9 mouse cellular contexts compared by ENCODE assay signal in the genomic region with DNA sequence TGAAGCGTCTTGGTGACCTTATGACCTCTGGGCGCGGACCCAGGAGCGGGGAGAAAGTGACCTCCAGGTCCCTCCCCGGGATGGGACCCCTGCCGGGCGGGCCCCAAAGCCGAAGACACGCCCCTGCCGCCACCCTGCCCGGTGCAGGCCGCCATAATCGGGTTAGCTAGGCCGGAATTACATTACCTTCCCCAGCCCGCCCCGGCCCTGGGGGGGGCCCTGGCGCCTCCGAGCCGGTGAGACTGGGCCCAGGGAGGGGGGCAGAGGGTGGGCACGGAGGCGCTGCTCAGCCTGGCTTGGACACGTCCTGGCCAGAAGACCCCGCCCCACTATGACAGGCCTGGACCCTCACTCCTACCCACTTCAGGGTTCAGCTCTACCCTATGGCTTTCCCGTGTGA. TPM values are rescaled to one million over a fixed set of nuclear protein-coding genes. Genes with fewer than 3 reads are reported as not detected.
DNase-seq lines count a peak whose midpoint lies in the region; ATAC-seq and TF ChIP-seq lines count a peak whose summit lies in the region.
"Had no signal": no experiment of that assay in that cellular context is flagged by ENCODE, and none has a peak within 500 bp of the region (broad histone marks: within the 10 kb centered on the region; RNA-seq: fewer than 3 reads in every experiment).

No protein-coding gene starts in this region.

- no peak for DNase-seq in heart, postnatal 0 days (ENCODE audit: low spot score)
- DNase-seq in heart, adult 9 months (ENCODE audit: low spot score in 2 of 2), result no peak
- peak; percentile 27 for DNase-seq in ZHBTc4 (ENCODE audit: low read depth, low spot score)
- no peak for DNase-seq in spleen, adult 12 weeks (ENCODE audit: low spot score)

- TF ChIP-seq CTCF in heart, postnatal 0 days (IDR thresholded peaks at IDR 0.05; ENCODE audit: low read depth), result no peak

- H3K4me2 ChIP-seq in heart, postnatal 0 days (ENCODE audit: low read depth, low read length), result no peak overlapping the region
- peak overlapping the region; percentile 26; the same call in 1 of the 2 replicates for H3K4me2 ChIP-seq in embryonic facial prominence, embryonic 15.5 days (replicated peaks)
- peak overlapping the region; percentile 25 for H3K4me2 ChIP-seq in liver, embryonic 15.5 days

- H3K4me3 ChIP-seq in heart, postnatal 0 days (ENCODE audit: low read depth, low read length), result peak overlapping the region; percentile 11; the same call in 1 of the 2 replicates
- peak overlapping the region; percentile 17 for H3K4me3 ChIP-seq in embryonic facial prominence, embryonic 15.5 days (replicated peaks)
- peak overlapping the region; percentile 14; the same call in 1 of the 2 replicates for H3K4me3 ChIP-seq in liver, embryonic 15.5 days (replicated peaks)

- 4% methylated on average over 24 of the region's 24 CpGs for WGBS in heart, postnatal 0 days
- WGBS in embryonic facial prominence, embryonic 15.5 days, result 1% methylated on average over 20 of the region's 24 CpGs
- WGBS in liver, embryonic 15.5 days (ENCODE audit: insufficient replicate concordance), result 2% methylated on average over 24 of the region's 24 CpGs

- peaks cover 97% of the 10 kb centered on the region for H3K27me3 ChIP-seq in heart, postnatal 0 days (ENCODE audit: control insufficient read depth, insufficient read depth, low read length)
- H3K27me3 ChIP-seq in embryonic facial prominence, embryonic 15.5 days, result peaks cover 96% of the 10 kb centered on the region
- peaks cover 100% of the 10 kb centered on the region for H3K27me3 ChIP-seq in liver, embryonic 15.5 days

- H3K9ac ChIP-seq in heart, postnatal 0 days (replicated peaks; ENCODE audit: low read depth, low read length), result no peak overlapping the region
- H3K9ac ChIP-seq in embryonic facial prominence, embryonic 15.5 days, result no peak overlapping the region
- H3K9ac ChIP-seq in liver, embryonic 15.5 days, result no peak overlapping the region

- no peak for ATAC-seq in heart, postnatal 0 days (ENCODE audit: insufficient read depth, low read depth)
- no peak for ATAC-seq in embryonic facial prominence, embryonic 15.5 days (ENCODE audit: insufficient number of reproducible peaks, low FRiP score, low TSS enrichment, low read depth)
- no peak for ATAC-seq in liver, embryonic 15.5 days (ENCODE audit: insufficient read depth)
- ATAC-seq in monocyte, adult 5-6 weeks (replicated peaks; ENCODE audit: insufficient number of reproducible peaks, low FRiP score, low TSS enrichment, poor library complexity, severe bottlenecking), result no peak
- ATAC-seq: lung, postnatal 0 days had no signal

- TF ChIP-seq EP300 in heart, postnatal 0 days (IDR thresholded peaks at IDR 0.05; ENCODE audit: low read depth), result no peak

- no peak overlapping the region for H3K27ac ChIP-seq in heart, postnatal 0 days (ENCODE audit: low read depth)
- H3K27ac ChIP-seq in embryonic facial prominence, embryonic 15.5 days (replicated peaks), result no peak overlapping the region
- H3K27ac ChIP-seq in liver, embryonic 15.5 days (replicated peaks), result no peak overlapping the region

- H3K9me3 ChIP-seq in heart, postnatal 0 days (replicated peaks; ENCODE audit: control insufficient read depth, low read length), result no peaks in the 10 kb centered on the region
- H3K9me3 ChIP-seq in embryonic facial prominence, embryonic 15.5 days (replicated peaks), result no peaks in the 10 kb centered on the region
- no peaks in the 10 kb centered on the region for H3K9me3 ChIP-seq in liver, embryonic 15.5 days (replicated peaks)

- no peaks in the 10 kb centered on the region for H3K36me3 ChIP-seq in heart, postnatal 0 days (replicated peaks; ENCODE audit: control insufficient read depth, insufficient read depth, low read length)
- H3K36me3 ChIP-seq in embryonic facial prominence, embryonic 15.5 days, result no peaks in the 10 kb centered on the region
- H3K36me3 ChIP-seq in liver, embryonic 15.5 days (replicated peaks), result no peaks in the 10 kb centered on the region

- peaks cover 3% of the 10 kb centered on the region; the same call in 1 of the 2 replicates for H3K4me1 ChIP-seq in heart, postnatal 0 days (ENCODE audit: control insufficient read depth, insufficient read depth)
- H3K4me1 ChIP-seq in embryonic facial prominence, embryonic 15.5 days, result peaks cover 30% of the 10 kb centered on the region
- peaks cover 32% of the 10 kb centered on the region for H3K4me1 ChIP-seq in liver, embryonic 15.5 days (replicated peaks)

RNA-seq across cellular contexts. Expression of a gene that starts 1.1 kb away (rescaled TPM):
- total RNA-seq in heart, postnatal 0 days (2014; rRNA removed; ENCODE audit: low replicate concordance), result not detected in 2 replicates
- polyA plus RNA-seq in heart, postnatal 0 days (2015; fragmentation: Nextera tagmentation; extraction: Ambion mirVana), result not detected in 2 replicates
- polyA plus RNA-seq in embryonic facial prominence, embryonic 15.5 days (2015; fragmentation: Nextera tagmentation; extraction: Ambion mirVana), result 0.51 and 0.61 TPM in 2 replicates
- polyA plus RNA-seq in liver, embryonic 15.5 days (2015; fragmentation: Nextera tagmentation; extraction: Ambion mirVana), result not detected in 2 replicates
- not detected in 3 replicates for total RNA-seq in monocyte, adult 5-6 weeks (2017)
- total RNA-seq: heart, postnatal 10 days had no signal
- polyA plus RNA-seq: lung, postnatal 0 days had no signal

RNA-seq across cellular contexts. Expression of a gene that starts 6.4 kb away (rescaled TPM):
- total RNA-seq in heart, postnatal 0 days (2014; rRNA removed; ENCODE audit: low replicate concordance), result 12.1 and 14.8 TPM in 2 replicates
- polyA plus RNA-seq in heart, postnatal 0 days (2015; fragmentation: Nextera tagmentation; extraction: Ambion mirVana), result 13.2 and 14.7 TPM in 2 replicates
- polyA plus RNA-seq in embryonic facial prominence, embryonic 15.5 days (2015; fragmentation: Nextera tagmentation; extraction: Ambion mirVana), result 37.7 and 39.4 TPM in 2 replicates
- polyA plus RNA-seq in liver, embryonic 15.5 days (2015; fragmentation: Nextera tagmentation; extraction: Ambion mirVana), result 18.6 and 18.7 TPM in 2 replicates
- 2.0 to 13.5 TPM (median 6.9 TPM) in 3 replicates for total RNA-seq in monocyte, adult 5-6 weeks (2017)

RNA-seq across cellular contexts. Expression of a gene that starts 13.6 kb away (rescaled TPM):
- not detected in 2 replicates for total RNA-seq in heart, postnatal 0 days (2014; rRNA removed; ENCODE audit: low replicate concordance)
- polyA plus RNA-seq in heart, postnatal 0 days (2015; fragmentation: Nextera tagmentation; extraction: Ambion mirVana), result 0.08 and 0.32 TPM in 2 replicates
- polyA plus RNA-seq in embryonic facial prominence, embryonic 15.5 days (2015; fragmentation: Nextera tagmentation; extraction: Ambion mirVana), result 1.0 and 1.6 TPM in 2 replicates
- polyA plus RNA-seq in liver, embryonic 15.5 days (2015; fragmentation: Nextera tagmentation; extraction: Ambion mirVana), result 6.8 and 7.8 TPM in 2 replicates
- 0.21 to 3.8 TPM (median 2.6 TPM) in 3 replicates for total RNA-seq in monocyte, adult 5-6 weeks (2017)

RNA-seq across cellular contexts. Expression of a gene that starts 14.9 kb away (rescaled TPM):
- not detected in 2 replicates for total RNA-seq in heart, postnatal 0 days (2014; rRNA removed; ENCODE audit: low replicate concordance)
- polyA plus RNA-seq in heart, postnatal 0 days (2015; fragmentation: Nextera tagmentation; extraction: Ambion mirVana), result 0.59 and 0.64 TPM in 2 replicates
- polyA plus RNA-seq in embryonic facial prominence, embryonic 15.5 days (2015; fragmentation: Nextera tagmentation; extraction: Ambion mirVana), result 0.59 and 0.99 TPM in 2 replicates
- polyA plus RNA-seq in liver, embryonic 15.5 days (2015; fragmentation: Nextera tagmentation; extraction: Ambion mirVana), result 0.38 and 0.39 TPM in 2 replicates
- not detected in 3 replicates for total RNA-seq in monocyte, adult 5-6 weeks (2017)

RNA-seq across cellular contexts. Expression of a gene that starts 16.1 kb away (rescaled TPM):
- 46.3 and 50.3 TPM in 2 replicates for total RNA-seq in heart, postnatal 0 days (2014; rRNA removed; ENCODE audit: low replicate concordance)
- polyA plus RNA-seq in heart, postnatal 0 days (2015; fragmentation: Nextera tagmentation; extraction: Ambion mirVana), result 55.4 and 61.9 TPM in 2 replicates
- 68.9 and 72.0 TPM in 2 replicates for polyA plus RNA-seq in embryonic facial prominence, embryonic 15.5 days (2015; fragmentation: Nextera tagmentation; extraction: Ambion mirVana)
- 87.9 and 93.6 TPM in 2 replicates for polyA plus RNA-seq in liver, embryonic 15.5 days (2015; fragmentation: Nextera tagmentation; extraction: Ambion mirVana)
- total RNA-seq in monocyte, adult 5-6 weeks (2017), result 81.4 to 125 TPM (median 105 TPM) in 3 replicates
